Mouse (Mus musculus) hindbrain, embryonic 10.5 days (tissue): ENCODE data around the gene Sap18b. TPM values are rescaled to one million over a fixed set of nuclear protein-coding genes. Genes with fewer than 3 reads are reported as not detected.

ENCODE experiments used
- DNase-seq: peaks from one replicate; pipeline ENCODE4 v3.0.0-alpha.2; 2017; ENCODE audit warnings: low spot score
- H3K27ac ChIP-seq: fragments of 300-500 bp; sonication (generic); 2 replicates; pipeline ENCODE4 v1.5.1; 2016; ENCODE audit warnings: mild to moderate bottlenecking, moderate library complexity
- H3K27me3 ChIP-seq: fragments of 300-500 bp; sonication (generic); 2 replicates; pipeline ENCODE4 v1.6.1; 2016; ENCODE audit warnings: mild to moderate bottlenecking; ENCODE audit not compliant: poor library complexity, insufficient read depth, severe bottlenecking
- H3K36me3 ChIP-seq: fragments of 300-500 bp; sonication (generic); 2 replicates; pipeline ENCODE4 v1.6.1; 2016; ENCODE audit warnings: mild to moderate bottlenecking, moderate library complexity
- H3K4me1 ChIP-seq: fragments of 300-500 bp; sonication (generic); replicated peaks from 2 replicates; pipeline ENCODE4 v1.6.1; 2016; ENCODE audit warnings: mild to moderate bottlenecking
- H3K4me3 ChIP-seq: fragments of 300-500 bp; sonication (generic); 2 replicates; pipeline ENCODE4 v1.5.1; 2016; ENCODE audit warnings: mild to moderate bottlenecking, moderate library complexity
- H3K9me3 ChIP-seq: fragments of 300-500 bp; sonication (generic); 2 replicates; pipeline ENCODE4 v1.6.1; 2016; ENCODE audit warnings: mild to moderate bottlenecking, moderate library complexity
- WGBS: fragments of 180-500 bp; shearing (Covaris S2); methylation state at CpG from one replicate; pipeline ENCODE4 v1.1.7; 2016; 5-methylcytosine and 5-hydroxymethylcytosine counted together
- polyA plus RNA-seq: library from polyadenylated mRNA; unstranded; fragments of >200 nt; fragmentation: Nextera tagmentation; extraction: Ambion mirVana; gene quantifications from 2 replicates; pipeline ENCODE4 v1.2.1, GENCODE M21; 2016

Gene Sap18b
- polyA plus RNA-seq, 1 experiment from 2014 or later: 387 TPM

DNA sequence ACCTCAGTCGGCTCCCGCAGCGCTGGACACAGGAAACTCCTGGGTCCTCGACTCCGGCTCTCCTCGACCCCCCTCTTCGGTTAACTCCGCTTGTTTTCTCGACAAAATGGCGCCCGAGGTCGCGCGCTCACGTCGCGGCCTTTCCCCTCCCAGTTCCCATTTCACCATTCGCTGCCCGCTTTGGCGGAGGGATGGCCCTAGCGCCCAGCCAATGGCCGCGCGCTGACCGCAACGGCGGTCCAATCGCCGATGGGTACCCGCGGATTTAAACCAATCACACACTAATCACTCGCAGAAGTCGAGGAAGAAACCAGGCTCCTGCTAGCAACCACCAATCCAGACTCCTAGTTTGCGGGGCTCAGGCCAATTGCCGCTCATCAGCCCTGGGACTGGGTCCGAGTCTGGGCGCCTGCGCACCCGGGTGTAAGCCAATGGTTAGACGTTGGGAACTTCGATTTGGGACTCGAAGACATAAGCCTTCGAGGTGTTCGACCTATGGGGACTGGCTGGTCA, 17.8 kb upstream of the Sap18b start, which contains the start of gene Cnot1:
TSS of gene Cnot1 (minus strand) at position 134 of the 513 bp plus-strand sequence.
- H3K27ac ChIP-seq: peak within 1 kb of the TSS; percentile 98
- peaks cover 24% of the 10 kb centered on the region for H3K36me3 ChIP-seq
- peak; percentile 98 for DNase-seq
- peak within 1 kb of the TSS; percentile 100 for H3K4me3 ChIP-seq
- no peaks in the 10 kb centered on the region for H3K27me3 ChIP-seq
- H3K9me3 ChIP-seq: no peaks in the 10 kb centered on the region
- under 1% methylated on average over 44 of the region's 44 CpGs for WGBS
- peaks cover 23% of the 10 kb centered on the region for H3K4me1 ChIP-seq

DNA sequence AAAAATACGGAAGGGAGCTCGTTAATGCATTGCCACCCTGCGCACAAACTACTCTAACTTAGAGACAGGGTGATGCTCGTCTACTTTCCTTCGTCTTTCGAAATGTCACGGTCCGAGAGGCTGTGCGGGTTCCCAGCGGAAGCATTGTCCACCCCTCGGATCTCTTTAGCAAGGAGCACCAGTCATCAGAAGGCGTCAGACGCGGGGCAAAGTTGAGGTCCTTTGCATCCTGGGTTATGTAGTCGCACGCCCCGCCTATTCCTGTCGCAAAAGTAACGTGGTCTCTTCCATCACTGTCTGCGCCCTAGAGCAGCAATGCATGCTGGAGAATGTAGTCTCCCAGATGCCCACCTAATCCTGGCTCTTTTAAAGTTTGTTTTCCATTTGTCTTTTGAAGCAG, 17.3 kb upstream of the Sap18b start:
- Histone ChIP-seq H3K4me3 (peak overlapping the region; percentile 100), H3K27ac (peak overlapping the region; percentile 98), H3K4me1 (peaks cover 23% of the 10 kb centered on the region), H3K27me3 (no peaks in the 10 kb centered on the region), H3K9me3 (no peaks in the 10 kb centered on the region), H3K36me3 (peaks cover 19% of the 10 kb centered on the region)
- DNase-seq: peak; percentile 92
- WGBS: under 1% methylated on average over 20 of the region's 20 CpGs

- Histone ChIP-seq H3K4me1 (peaks cover 23% of the 10 kb centered on the region), H3K4me3 (no peak overlapping the region), H3K36me3 (peaks cover 17% of the 10 kb centered on the region), H3K9me3 (no peaks in the 10 kb centered on the region), H3K27me3 (no peaks in the 10 kb centered on the region), H3K27ac (no peak overlapping the region)
- WGBS: 92% methylated on average over 4 of the region's 4 CpGs
- DNase-seq: no peak
Observed at GRCm38 (mm10) chr8:95808631-95809030, 16.5 kb upstream of the Sap18b start.

GRCm38 (mm10) chr8:95809116-95809515, 16.0 kb upstream of the Sap18b start:
- H3K4me3 ChIP-seq: no peak overlapping the region

DNA sequence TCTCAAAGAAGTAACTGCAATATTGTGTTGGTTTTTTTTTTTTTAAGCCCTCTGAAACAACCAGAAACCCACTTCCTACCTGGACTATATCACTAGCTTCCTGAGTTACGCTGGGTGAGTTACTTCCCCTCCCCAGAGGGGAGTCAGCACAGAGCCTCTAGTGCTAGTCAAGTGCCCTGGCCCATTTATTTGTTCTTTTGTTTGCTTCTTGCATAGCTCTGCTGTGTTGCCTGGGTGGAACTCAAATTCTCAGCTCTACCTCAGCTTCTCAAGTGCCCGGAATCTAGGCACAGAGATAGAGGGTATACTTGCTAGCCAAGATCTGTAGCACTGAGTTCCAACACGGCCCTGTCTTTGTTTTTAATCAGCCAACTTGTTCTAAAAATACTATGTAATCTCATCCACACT, 15.0 kb upstream of the Sap18b start:
- Histone ChIP-seq H3K4me3 (no peak overlapping the region), H3K27me3 (no peaks in the 10 kb centered on the region), H3K4me1 (peaks cover 16% of the 10 kb centered on the region), H3K36me3 (0 out of 2 replicates have a peak, but pooled peaks cover 3% of the 10 kb centered on the region), H3K27ac (no peak overlapping the region), H3K9me3 (no peaks in the 10 kb centered on the region)
- DNase-seq: no peak
- WGBS: 70% methylated on average over 3 of the region's 3 CpGs

More at GRCm38 (mm10) chr8:95809116-95809515, 16.0 kb upstream of the Sap18b start:
- WGBS: 84% methylated on average over 5 of the region's 5 CpGs
- Histone ChIP-seq H3K4me1 (peaks cover 23% of the 10 kb centered on the region), H3K9me3 (no peaks in the 10 kb centered on the region), H3K27me3 (no peaks in the 10 kb centered on the region), H3K36me3 (peaks cover 13% of the 10 kb centered on the region), H3K27ac (no peak overlapping the region)
- DNase-seq: no peak

DNA sequence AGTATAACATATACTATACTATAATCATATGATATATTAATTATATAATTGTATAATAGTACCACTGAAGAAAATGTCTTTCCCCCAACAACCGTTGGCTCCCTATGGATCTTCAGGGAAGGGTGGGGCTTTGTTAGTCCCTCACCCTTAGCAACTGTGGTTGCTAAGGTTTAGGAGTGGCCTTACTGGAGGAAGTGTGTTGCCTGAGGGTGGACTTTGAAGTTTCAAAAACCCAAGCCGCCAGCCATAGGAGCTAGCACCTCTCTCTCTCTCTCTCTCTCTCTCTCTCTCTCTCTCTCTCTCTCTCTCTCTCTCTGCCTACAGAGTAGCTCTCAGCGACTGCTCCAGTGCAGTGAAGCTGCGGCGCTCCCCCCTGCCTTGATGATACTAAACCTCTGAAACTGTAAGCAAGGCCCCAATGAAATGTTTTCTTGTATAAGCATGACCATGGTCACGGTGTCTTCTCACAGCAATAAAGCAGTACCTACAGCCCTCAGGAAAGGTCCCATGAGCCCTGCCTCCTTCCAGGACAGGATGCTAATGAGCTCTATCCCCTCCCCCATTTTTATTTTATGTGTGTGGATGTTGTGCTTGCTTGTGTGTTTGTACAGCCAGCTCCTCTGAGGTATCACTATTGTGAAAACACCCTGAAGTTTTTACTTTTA, 9.0 kb upstream of the Sap18b start:
- Histone ChIP-seq H3K4me3 (no peak overlapping the region), H3K27ac (no peak overlapping the region), H3K4me1 (peaks cover 7% of the 10 kb centered on the region; the same call in 1 of the 2 replicates), H3K9me3 (no peaks in the 10 kb centered on the region), H3K36me3 (no peaks in the 10 kb centered on the region), H3K27me3 (no peaks in the 10 kb centered on the region)
- 51% methylated on average over 6 of the region's 6 CpGs for WGBS
- no peak for DNase-seq

- H3K4me3 ChIP-seq: no peak overlapping the region
- no peaks in the 10 kb centered on the region for H3K27me3 ChIP-seq
- 59% methylated on average over 3 of the region's 3 CpGs for WGBS
- peaks cover 7% of the 10 kb centered on the region; the same call in 1 of the 2 replicates for H3K4me1 ChIP-seq
- no peaks in the 10 kb centered on the region for H3K9me3 ChIP-seq
- H3K36me3 ChIP-seq: no peaks in the 10 kb centered on the region
- H3K27ac ChIP-seq: no peak overlapping the region
- no peak for DNase-seq
Observed at GRCm38 (mm10) chr8:95817597-95817996, 7.5 kb upstream of the Sap18b start.

DNA sequence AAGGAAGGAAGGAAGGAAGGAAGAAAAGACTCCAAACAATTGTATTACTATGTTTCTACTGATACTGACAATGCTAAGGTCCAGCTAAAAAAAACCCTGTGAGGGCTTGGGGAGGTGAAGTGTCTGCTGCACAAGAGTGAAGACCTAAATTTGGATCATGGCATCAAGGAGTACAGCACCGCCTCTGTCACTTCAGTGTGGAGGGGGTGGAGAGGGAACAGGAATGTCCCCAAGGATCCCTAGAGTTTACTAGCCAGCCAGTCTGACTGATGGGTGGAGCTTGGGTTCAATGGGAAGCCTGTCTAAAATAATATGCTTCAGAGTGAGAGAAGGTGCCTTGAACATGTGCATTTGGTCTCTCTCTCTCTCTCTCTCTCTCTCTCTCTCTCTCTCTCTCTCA, 6.9 kb upstream of the Sap18b start:
- Histone ChIP-seq H3K9me3 (no peaks in the 10 kb centered on the region), H3K4me1 (peaks cover 7% of the 10 kb centered on the region; the same call in 1 of the 2 replicates), H3K27me3 (no peaks in the 10 kb centered on the region), H3K4me3 (no peak overlapping the region), H3K36me3 (no peaks in the 10 kb centered on the region), H3K27ac (no peak overlapping the region)
- WGBS: 36% methylated on average over 1 of the region's 1 CpGs
- DNase-seq: no peak

GRCm38 (mm10) chr8:95821266-95821665, 3.9 kb upstream of the Sap18b start:
- DNase-seq: no peak
- Histone ChIP-seq H3K36me3 (no peaks in the 10 kb centered on the region), H3K27me3 (no peaks in the 10 kb centered on the region), H3K4me1 (peaks cover 5% of the 10 kb centered on the region; the same call in 1 of the 2 replicates), H3K9me3 (no peaks in the 10 kb centered on the region), H3K27ac (no peak overlapping the region), H3K4me3 (no peak overlapping the region)
- WGBS: 89% methylated on average over 6 of the region's 6 CpGs

GRCm38 (mm10) chr8:95822096-95822495, 3.0 kb upstream of the Sap18b start:
- no peaks in the 10 kb centered on the region for H3K36me3 ChIP-seq
- WGBS: 86% methylated on average over 5 of the region's 5 CpGs
- H3K4me1 ChIP-seq: 0 out of 2 replicates have a peak, but pooled peaks cover 2% of the 10 kb centered on the region
- no peaks in the 10 kb centered on the region for H3K27me3 ChIP-seq
- H3K9me3 ChIP-seq: no peaks in the 10 kb centered on the region
- no peak overlapping the region for H3K27ac ChIP-seq
- no peak overlapping the region for H3K4me3 ChIP-seq
- no peak for DNase-seq

DNA sequence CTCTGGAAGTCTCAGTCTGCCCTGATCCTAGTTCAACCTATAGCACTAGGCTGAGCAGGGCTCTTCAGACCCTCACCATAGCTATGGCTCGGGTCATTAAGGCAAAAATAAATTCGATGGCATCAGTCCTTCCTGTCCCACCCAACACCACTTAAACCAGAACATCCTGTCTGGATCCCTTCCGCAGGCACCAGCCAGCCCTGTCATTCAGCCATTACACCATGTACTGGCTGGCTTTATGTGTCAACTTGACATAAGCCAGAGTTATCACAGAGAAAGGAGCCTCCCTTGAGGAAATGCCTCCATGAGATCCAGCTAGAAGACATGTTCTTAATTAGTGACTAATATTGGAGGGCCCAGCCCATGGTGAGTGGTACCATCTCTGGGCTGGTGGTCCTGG, 2.4 kb upstream of the Sap18b start:
- no peak overlapping the region for H3K4me3 ChIP-seq
- no peaks in the 10 kb centered on the region for H3K27me3 ChIP-seq
- H3K27ac ChIP-seq: no peak overlapping the region
- H3K36me3 ChIP-seq: no peaks in the 10 kb centered on the region
- no peaks in the 10 kb centered on the region for H3K9me3 ChIP-seq
- 89% methylated on average over 3 of the region's 3 CpGs for WGBS
- H3K4me1 ChIP-seq: 0 out of 2 replicates have a peak, but pooled peaks cover 2% of the 10 kb centered on the region
- DNase-seq: no peak

GRCm38 (mm10) chr8:95830144-95830543, 5.0 kb downstream of the Sap18b start:
- WGBS: 64% methylated on average over 3 of the region's 3 CpGs
- Histone ChIP-seq H3K4me1 (peaks cover 19% of the 10 kb centered on the region), H3K9me3 (no peaks in the 10 kb centered on the region), H3K4me3 (no peak overlapping the region), H3K27ac (no peak overlapping the region), H3K36me3 (no peaks in the 10 kb centered on the region), H3K27me3 (no peaks in the 10 kb centered on the region)
- DNase-seq: no peak

DNA sequence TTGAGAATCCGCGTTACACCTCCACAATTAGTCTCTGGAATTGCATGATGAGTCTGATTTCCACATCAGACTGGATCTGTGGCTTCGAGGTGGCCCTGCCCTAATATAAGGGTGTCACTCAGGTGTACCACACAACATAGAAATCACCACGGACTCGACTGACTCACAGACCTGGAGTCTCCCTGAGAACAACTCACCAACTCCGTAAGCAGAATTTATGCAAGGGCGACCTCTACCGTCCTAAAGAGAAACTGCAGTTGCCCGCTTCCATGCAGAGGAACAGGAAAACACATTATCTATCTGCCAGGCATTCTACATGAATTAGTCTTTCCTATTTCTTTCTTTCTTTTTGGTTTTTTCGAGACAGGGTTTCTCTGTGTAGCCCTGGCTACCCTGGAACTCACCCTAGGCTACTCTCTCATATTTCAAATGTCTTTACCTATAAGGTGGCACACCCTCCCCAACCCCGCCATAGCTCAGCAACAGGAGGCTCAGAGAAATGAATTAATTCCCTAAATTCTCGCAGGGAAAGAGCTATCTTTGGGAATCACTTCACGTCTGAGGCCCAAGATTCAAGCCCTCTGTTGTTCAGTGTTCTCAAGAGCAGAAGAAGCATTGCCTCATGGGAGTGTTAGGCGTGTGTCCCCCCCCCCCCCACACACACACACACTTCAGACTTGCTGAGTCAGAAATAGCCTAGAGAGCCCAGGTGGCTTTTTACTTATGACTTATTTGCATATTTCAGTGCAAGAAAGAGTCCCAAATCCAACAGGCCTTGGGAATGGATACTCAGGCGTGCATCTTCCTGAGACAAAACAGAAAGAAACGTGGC, 7.7 kb downstream of the Sap18b start:
- Histone ChIP-seq H3K36me3 (peaks cover 15% of the 10 kb centered on the region), H3K27ac (peak overlapping the region; percentile 86), H3K27me3 (no peaks in the 10 kb centered on the region), H3K9me3 (no peaks in the 10 kb centered on the region), H3K4me3 (peak overlapping the region; percentile 56), H3K4me1 (peaks cover 19% of the 10 kb centered on the region)
- peak; percentile 89 for DNase-seq
- 15% methylated on average over 16 of the region's 16 CpGs for WGBS
